Mouse (Mus musculus): ENCODE data around the gene Atg16l2.

The Atg16l2 gene

GRCm38 (mm10) chr7:101321218-101321827 lies 19.3 kb upstream of the Atg16l2 start:
- DNase-seq (ENCODE audit: low read depth) = no peak

DNA sequence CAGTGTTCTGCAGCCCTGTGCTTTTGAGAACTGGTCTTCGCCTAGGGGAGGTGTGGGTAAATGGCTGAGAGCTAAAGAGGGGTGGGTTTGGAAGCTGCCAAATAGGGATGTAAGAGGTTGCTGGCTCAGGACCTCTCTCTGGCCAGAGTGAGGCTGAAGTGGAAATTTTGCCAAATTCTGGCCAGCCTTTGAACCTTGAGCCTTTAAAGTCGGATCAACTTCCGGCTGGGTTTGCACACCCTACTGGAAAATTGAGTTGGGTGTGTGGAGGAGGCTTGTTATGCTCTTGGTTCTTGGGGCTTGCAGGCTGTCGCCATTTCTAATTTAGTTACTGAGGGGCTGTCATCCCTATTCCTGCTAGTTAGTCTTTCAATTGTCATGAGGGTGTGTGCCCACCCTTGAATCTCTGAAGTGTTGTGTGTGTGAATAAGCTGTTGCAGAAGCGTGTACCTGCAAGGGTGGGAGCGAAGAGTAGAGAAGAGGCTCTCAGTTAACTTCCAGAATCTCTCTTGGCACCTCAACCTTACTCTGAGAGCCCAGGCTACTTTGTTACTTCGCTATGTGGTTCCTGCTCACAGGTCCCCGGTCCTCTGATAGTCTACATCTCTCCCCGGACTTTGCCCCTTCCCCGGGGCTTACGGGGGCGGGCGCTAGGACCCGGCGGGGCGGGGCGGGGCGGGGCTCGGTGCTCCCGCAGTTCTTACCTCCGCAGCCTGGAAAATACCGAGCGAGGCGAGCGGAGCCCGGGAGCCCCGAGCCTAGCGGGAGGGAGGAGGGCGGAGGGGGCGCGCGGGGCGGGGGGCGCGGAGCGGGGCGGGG lies 18.6 kb upstream of the Atg16l2 start:
- no peak for DNase-seq (ENCODE audit: low read depth)

DNA sequence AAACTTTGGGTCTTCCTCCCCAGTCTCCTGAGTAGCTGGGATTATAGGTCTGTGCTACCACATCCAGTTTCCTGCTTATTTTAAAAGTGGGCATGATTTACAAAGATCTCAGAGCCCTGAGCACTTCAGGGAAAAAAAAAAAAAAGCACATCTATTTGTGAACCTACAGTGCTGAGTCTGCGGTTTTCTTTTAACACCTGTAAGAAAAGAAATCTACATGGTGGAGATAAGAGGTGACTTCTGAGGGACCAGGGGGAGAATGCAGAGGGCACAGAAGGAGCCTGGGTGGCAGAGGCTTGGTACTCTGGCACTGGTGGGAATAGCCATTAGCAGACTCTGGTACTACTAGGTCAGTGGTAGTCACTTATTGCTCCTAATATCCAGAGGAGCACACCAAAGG lies 17.7 kb upstream of the Atg16l2 start:
- no peak for DNase-seq (ENCODE audit: low read depth)

DNA sequence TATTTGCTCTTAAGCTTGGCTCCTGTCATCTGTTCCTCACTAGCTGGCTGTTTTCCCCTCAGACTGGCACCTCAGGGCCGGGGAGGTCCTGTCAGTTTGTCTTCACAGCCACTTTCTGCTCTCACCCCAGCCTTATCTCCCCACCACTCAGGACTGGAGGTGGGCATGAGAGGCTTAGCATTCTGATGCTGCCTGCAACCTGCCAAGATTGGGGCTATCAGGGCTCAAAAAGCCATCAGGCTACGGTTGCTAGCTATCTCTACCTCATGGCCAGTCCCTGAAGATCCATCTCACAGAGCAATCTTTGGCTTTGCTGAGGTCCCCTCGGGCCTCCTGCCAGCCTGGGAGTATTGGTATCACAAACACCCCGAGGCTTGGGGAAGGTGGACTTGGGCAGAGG lies 16.8 kb upstream of the Atg16l2 start:
- no peak for DNase-seq (ENCODE audit: low read depth)

DNA sequence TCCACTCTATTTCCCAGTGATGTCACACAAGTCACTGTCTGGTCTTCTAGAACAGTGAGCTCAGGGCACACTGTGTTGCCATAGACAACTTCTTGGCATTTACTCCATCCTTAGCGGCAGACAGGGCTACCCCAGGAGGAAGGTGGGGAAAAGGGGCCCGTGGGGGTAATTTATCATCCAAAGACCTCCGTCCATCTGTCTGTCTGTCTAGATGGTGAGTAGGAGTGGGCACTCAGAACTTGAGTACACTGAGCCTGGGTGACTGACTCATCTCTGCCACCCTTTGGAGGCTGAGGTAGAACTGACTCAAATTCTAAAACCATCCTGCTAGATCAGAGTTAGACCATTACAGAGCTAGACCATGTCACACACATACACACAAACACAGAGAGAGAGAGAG lies 15.0 kb upstream of the Atg16l2 start, which contains the start of gene Stard10:
Gene Stard10, plus strand, starts transcription at position 73 of the 400 bp plus-strand sequence.
- no peak for DNase-seq (ENCODE audit: low read depth)

GRCm38 (mm10) chr7:101316591-101317001 lies 14.5 kb upstream of the Atg16l2 start:
- no peak for DNase-seq (ENCODE audit: low read depth)

DNA sequence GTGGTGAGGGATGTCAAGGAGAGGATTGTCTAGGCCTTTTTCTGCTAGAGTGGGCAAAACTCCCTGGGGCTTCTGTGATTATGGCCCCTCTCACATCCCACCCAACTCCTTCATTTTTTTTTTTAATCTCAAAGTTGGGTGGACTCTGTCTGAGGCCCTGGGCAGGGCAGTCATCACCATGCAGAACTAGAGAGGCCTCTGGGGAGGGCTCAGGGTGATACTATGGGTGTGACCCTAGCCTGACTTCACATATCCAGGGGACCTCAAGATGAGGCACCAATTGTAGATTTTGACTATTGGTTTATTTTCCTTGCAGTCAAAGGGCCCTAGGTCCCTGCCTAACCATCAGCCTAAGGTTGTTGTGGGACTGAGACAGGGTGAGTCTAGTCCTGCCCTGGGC lies 13.6 kb upstream of the Atg16l2 start:
- DNase-seq (ENCODE audit: low read depth) = no peak

- DNase-seq (ENCODE audit: low read depth) = peak; percentile 30
Observed at GRCm38 (mm10) chr7:101314396-101314795, 12.3 kb upstream of the Atg16l2 start.

- DNase-seq (ENCODE audit: low read depth) = no peak
Observed at GRCm38 (mm10) chr7:101313033-101313432, 11.0 kb upstream of the Atg16l2 start.

GRCm38 (mm10) chr7:101311061-101311460 lies 9.0 kb upstream of the Atg16l2 start:
- no peak for DNase-seq (ENCODE audit: low read depth)

DNA sequence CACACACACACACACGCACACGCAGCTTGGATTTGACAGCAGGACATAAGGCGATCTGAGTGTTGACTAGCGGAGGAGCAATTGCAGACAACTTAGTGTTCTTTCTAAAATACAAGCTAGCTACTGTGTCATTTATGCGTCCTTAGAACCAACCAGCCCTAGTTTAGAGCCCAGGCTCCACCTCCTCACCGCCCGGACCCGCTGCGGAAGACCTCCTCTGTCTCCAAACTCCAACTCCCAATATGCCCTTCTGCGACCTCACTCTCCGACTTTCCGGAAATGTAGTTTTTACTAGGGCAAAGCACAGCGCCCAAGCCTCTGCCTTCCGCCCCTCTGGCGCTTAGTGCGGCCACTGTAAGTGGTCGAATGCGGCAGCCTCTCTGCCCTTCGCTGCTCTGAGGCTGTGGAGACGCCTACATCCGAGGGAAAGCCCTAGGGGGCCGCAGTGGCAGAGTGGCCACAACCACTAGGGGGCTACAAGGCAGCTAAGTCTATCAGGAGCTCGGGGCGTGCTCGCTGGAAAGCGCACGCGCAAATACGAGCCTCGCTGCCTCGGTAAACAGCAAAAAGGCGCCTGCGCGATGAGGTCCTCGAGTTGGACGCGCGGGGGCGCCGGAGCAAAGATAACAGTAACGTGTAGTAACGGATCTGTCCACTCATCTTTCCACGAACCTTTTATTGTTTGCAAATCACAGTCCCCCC lies 8.4 kb upstream of the Atg16l2 start:
- peak; percentile 99 for DNase-seq (ENCODE audit: low read depth)

DNA sequence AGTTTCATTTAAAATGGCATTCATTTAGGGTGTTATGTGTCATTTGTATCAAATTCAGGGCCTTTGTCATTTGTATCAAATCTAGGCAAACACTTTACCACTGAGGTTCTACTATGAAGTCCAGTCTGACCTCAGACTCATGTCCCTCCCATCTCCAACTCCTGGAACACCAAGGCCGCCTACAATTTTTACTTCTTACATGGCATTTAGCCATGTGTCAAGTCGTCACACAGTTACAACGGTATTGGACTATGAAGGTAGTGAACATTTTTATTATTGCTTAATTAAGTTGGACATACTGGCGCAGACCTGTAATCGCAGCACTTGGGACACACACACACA lies 7.9 kb upstream of the Atg16l2 start:
- DNase-seq (ENCODE audit: low read depth) = no peak

- peak; percentile 63 for DNase-seq (ENCODE audit: low read depth)
Observed at GRCm38 (mm10) chr7:101306841-101307240, 4.8 kb upstream of the Atg16l2 start.

GRCm38 (mm10) chr7:101302691-101303090 lies 640 bp upstream of the Atg16l2 start:
- DNase-seq (ENCODE audit: low read depth) = no peak

DNA sequence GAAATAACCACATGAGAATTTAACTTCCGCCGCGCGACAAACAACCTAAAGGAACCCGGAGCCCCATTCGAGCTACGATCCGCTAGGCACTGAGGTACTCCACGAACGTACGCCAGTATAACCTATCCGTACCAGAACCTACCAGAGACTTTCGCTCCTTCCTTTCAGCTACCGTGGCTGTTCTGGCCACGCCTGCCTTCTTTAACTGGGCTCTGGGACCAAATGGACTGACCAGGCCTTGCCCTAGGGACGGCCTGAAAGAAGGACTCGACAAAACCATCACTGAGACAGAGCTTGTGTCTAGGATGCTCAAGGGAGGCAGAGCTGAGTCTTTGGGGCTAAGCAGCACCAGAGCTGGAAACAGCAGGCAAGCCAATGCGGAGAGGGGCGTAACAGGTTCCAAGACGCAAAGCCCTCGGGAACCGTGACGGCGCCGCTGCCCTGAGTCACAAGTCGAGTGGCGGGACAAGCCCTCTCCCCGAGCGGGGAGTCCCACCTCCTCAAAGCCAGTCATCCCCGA lies 630 bp downstream of the Atg16l2 start:
- DNase-seq (ENCODE audit: low read depth) = peak; percentile 47

DNA sequence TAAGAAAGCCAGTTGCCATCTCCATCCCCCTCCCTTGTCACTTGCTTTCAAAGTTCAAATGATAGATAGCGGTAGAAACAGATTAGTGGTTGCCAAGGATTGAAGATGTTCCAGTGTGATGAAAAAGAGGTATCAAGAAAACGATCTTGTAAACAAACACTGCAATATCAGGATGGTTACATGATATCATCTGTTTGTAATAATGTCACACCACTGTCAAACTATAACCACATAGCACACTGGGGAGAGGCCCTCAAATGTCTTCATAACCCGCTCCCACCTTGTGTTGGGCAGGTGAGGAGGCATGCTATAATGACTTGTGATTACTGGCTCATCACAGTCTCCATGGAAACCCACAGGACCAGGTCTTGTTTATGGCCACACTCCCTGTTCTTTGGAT lies 3.7 kb downstream of the Atg16l2 start:
- DNase-seq (ENCODE audit: low read depth) = no peak

DNA sequence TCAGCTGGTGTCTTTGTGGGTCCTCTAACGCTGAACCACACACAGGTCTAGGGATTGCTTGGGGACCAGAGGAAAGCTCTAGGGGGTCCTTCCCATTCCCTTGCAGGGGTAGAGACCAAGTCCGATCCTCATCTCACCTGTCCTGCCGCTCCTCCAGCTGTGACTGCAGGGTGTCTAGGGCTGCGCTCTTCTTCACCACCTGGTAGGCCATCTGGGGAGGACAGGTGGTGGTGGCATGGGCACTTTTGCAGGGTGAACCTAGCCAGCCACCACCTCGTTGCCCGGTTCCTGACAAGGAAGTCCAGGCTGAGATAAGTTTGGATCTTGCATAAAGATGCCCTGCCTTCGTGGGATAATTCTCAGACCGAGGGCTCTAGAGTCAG lies 5.0 kb downstream of the Atg16l2 start:
- no peak for DNase-seq (ENCODE audit: low read depth)

DNA sequence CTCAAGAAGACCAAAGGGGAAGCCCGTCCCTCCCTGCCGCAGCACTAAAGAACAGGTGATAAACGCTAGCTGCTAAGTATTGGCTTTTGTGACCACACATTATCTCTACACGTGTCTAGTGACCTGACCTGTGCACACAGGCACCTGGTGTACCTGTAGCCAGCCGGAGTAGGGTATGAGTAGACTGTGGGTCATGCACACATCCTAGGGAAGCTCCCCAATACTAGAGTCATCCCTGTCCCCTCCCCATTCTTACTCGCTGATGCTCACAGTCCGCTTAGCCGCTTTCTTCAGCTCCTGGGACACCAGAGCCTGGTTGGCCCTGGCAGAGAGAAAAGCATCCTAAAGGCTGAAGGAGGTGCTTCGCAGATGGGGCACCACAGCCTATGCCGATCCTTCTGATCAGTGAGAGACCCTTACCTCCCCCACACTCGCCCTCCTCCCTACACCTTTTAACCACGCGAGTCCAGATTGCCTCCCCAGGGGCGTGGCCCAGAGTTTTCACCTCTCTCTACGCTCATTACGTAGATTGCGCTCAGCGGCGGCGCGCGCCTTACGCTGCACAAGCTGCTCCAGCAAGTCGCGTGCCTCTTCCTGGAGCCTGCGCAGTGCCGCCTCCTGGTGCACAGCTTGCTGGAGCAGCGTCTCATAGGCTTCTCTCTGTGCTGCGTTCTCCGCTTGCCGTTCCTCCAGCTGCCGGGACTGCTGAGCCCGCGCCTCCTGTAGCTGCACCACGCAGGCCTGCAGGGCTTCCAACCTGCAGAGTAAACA lies 5.6 kb downstream of the Atg16l2 start:
- no peak for DNase-seq (ENCODE audit: low read depth)

DNA sequence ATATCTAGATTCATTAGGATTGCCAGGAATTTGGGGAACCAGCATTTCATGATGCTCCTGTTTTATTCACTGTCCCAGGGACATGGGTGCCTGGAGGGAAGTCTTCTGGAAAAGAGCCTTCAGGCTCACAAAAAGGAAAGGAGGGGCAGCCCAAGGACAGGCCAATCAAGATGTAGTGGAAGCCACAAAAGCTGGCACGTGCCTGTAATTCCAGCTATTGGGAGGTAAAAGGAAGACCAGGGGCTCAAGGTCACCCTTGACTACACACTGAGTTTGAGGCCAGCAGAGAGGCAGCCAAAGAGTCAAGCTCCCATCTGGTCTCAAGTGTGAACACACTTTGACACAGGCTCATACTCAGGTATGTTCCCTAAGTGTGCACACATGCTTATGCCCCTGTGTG lies 6.6 kb downstream of the Atg16l2 start:
- no peak for DNase-seq (ENCODE audit: low read depth)

DNA sequence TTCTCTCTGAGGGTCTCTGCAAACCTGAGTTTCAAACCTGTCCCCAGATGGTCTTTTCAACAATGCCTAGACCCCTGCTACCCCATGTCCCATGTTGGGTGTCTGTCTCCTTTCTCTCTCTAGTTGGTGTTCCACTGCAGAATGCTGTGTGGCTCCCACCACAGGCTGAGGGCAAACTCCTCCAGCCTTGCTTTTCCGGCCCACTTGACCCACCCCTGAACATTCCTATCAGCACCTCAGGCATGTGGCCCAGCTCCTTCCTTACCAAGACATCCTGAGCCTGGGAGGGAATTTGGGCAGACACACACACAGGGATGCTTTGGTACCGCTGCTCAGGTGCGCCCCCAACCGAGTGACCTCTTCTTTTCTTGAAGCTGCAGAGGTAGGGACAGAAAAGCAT lies 8.4 kb downstream of the Atg16l2 start:
- no peak for DNase-seq (ENCODE audit: low read depth)

GRCm38 (mm10) chr7:101293138-101293537 lies 8.9 kb downstream of the Atg16l2 start:
- DNase-seq (ENCODE audit: low read depth) = no peak

GRCm38 (mm10) chr7:101292696-101293095 lies 9.4 kb downstream of the Atg16l2 start:
- DNase-seq (ENCODE audit: low read depth) = no peak
